Mouse (Mus musculus) CH12.LX (cell line): ENCODE data around the gene Tedc1. TPM values are rescaled to one million over a fixed set of nuclear protein-coding genes. Genes with fewer than 3 reads are reported as not detected.

ENCODE experiments used
- DNase-seq: peaks from one replicate; pipeline ENCODE4 v3.0.0-alpha.2; 2013; ENCODE audit errors: extremely low read depth
- H3K27ac ChIP-seq: 2 replicates; pipeline ENCODE4 v1.5.1; 2012; ENCODE audit warnings: low read depth, mild to moderate bottlenecking, control low read depth, moderate library complexity; ENCODE audit not compliant: insufficient read depth
- H3K27me3 ChIP-seq: replicated peaks from 2 replicates; pipeline ENCODE3; 2012; ENCODE audit warnings: inconsistent platforms
- H3K36me3 ChIP-seq, 2 experiments: replicated peaks in 1 of 2; 2 replicates each; pipeline versions ENCODE3 to v1.6.1; 2012; ENCODE audit warnings: inconsistent platforms in 1 of 2, low read length in 1 of 2, mild to moderate bottlenecking in 1 of 2, mixed read lengths in 1 of 2, moderate library complexity in 1 of 2; ENCODE audit not compliant: control insufficient read depth in 1 of 2, insufficient read depth in 1 of 2
- H3K4me1 ChIP-seq, 2 experiments: 2 replicates each; pipeline ENCODE4 v1.6.1; 2012; ENCODE audit warnings: inconsistent platforms in 1 of 2, moderate library complexity in 1 of 2; ENCODE audit not compliant: insufficient read depth in 2 of 2, control insufficient read depth in 1 of 2
- H3K4me2 ChIP-seq: 2 replicates; pipeline ENCODE4 v1.6.1; 2012; ENCODE audit warnings: low read depth, mild to moderate bottlenecking, control low read depth; ENCODE audit not compliant: poor library complexity, insufficient read depth, severe bottlenecking
- H3K4me3 ChIP-seq, 3 experiments: fragments of 150-350 bp in 1 of 3; sonication (generic) in 1 of 3; replicated peaks in 1 of 3; 2 replicates each; pipeline versions ENCODE3 to v1.5.1; 2011 to 2012; ENCODE audit warnings: low read depth in 2 of 3, low read length in 2 of 3, mild to moderate bottlenecking in 2 of 3, moderate library complexity in 2 of 3, control low read depth in 1 of 3, improper control_type of control experiment in 1 of 3, inconsistent platforms in 1 of 3, mixed read lengths in 1 of 3; ENCODE audit not compliant: poor library complexity in 1 of 3
- H3K79me2 ChIP-seq: replicated peaks from 2 replicates; pipeline ENCODE4 v1.6.1; 2012; ENCODE audit warnings: mild to moderate bottlenecking, moderate library complexity; ENCODE audit not compliant: control insufficient read depth, poor library complexity, insufficient read depth, severe bottlenecking; ENCODE audit errors: extremely low read depth
- H3K9ac ChIP-seq: 2 replicates; pipeline ENCODE4 v1.6.1; 2012; ENCODE audit warnings: low read depth, mild to moderate bottlenecking, control low read depth, moderate library complexity; ENCODE audit not compliant: insufficient read depth
- H3K9me3 ChIP-seq: replicated peaks from 2 replicates; pipeline ENCODE3; 2012; ENCODE audit warnings: low read length, inconsistent platforms, mixed read lengths
- BHLHE40 ChIP-seq: IDR thresholded peaks from 2 replicates; pipeline ENCODE4 v1.6.1; 2011; ENCODE audit warnings: mild to moderate bottlenecking, low read depth, low read length, improper control_type of control experiment
- CHD2 ChIP-seq: IDR thresholded peaks from 2 replicates; pipeline ENCODE4 v1.6.1; 2011; ENCODE audit warnings: low read length, improper control_type of control experiment
- E2F4 ChIP-seq: IDR thresholded peaks from 2 replicates; pipeline ENCODE4 v1.6.1; 2011; ENCODE audit warnings: low read depth, low read length, improper control_type of control experiment; ENCODE audit not compliant: insufficient replicate concordance
- ELF1 ChIP-seq: IDR thresholded peaks from 2 replicates; pipeline ENCODE4 v1.6.1; 2014; ENCODE audit warnings: low read depth, mild to moderate bottlenecking, inconsistent platforms, low read length, improper control_type of control experiment
- EP300 ChIP-seq: IDR thresholded peaks from 2 replicates; pipeline ENCODE4 v1.6.1; 2011; ENCODE audit warnings: low read length, improper control_type of control experiment
- ETS1 ChIP-seq: conservative IDR thresholded peaks from 2 replicates; pipeline ENCODE4 v1.6.1; 2012; ENCODE audit warnings: low read depth, mild to moderate bottlenecking, inconsistent platforms, low read length, improper control_type of control experiment, moderate library complexity
- GABPA ChIP-seq: IDR thresholded peaks from 2 replicates; pipeline ENCODE4 v1.6.1; 2012; ENCODE audit warnings: low read depth, low read length, improper control_type of control experiment, inconsistent platforms; ENCODE audit not compliant: insufficient replicate concordance
- HCFC1 ChIP-seq: IDR thresholded peaks from 2 replicates; pipeline ENCODE4 v1.6.1; 2012; ENCODE audit warnings: low read depth, mild to moderate bottlenecking, inconsistent platforms, low read length, improper control_type of control experiment
- JUND ChIP-seq: conservative IDR thresholded peaks from 2 replicates; pipeline ENCODE4 v1.6.1; 2011; ENCODE audit warnings: low read depth, low read length, improper control_type of control experiment
- KAT2A ChIP-seq: IDR thresholded peaks from 2 replicates; pipeline ENCODE4 v1.6.1; 2012; ENCODE audit warnings: low read length, improper control_type of control experiment, inconsistent platforms; ENCODE audit not compliant: insufficient replicate concordance
- MAFK ChIP-seq: IDR thresholded peaks from 2 replicates; pipeline ENCODE4 v1.6.1; 2011; ENCODE audit warnings: low read length, improper control_type of control experiment; ENCODE audit not compliant: insufficient replicate concordance
- MAX ChIP-seq: IDR thresholded peaks from 2 replicates; pipeline ENCODE4 v1.6.1; 2011; ENCODE audit warnings: low read length, improper control_type of control experiment
- MAZ ChIP-seq: IDR thresholded peaks from 2 replicates; pipeline ENCODE4 v1.6.1; 2012; ENCODE audit warnings: low read depth, mild to moderate bottlenecking, inconsistent platforms, low read length, improper control_type of control experiment, moderate library complexity
- MEF2A ChIP-seq: IDR thresholded peaks from 2 replicates; pipeline ENCODE4 v1.6.1; 2014; ENCODE audit warnings: low read depth, mild to moderate bottlenecking, inconsistent platforms, low read length, improper control_type of control experiment, borderline replicate concordance
- NELFE ChIP-seq: IDR thresholded peaks from 2 replicates; pipeline ENCODE4 v1.6.1; 2011; ENCODE audit warnings: low read depth, low read length, improper control_type of control experiment
- POLR2A ChIP-seq: IDR thresholded peaks from 2 replicates; pipeline ENCODE4 v1.6.1; 2011; ENCODE audit warnings: low read depth, mild to moderate bottlenecking, improper control_type of control experiment, low read length
- POLR2AphosphoS2 ChIP-seq: IDR thresholded peaks from 2 replicates; pipeline ENCODE4 v1.6.1; 2011; ENCODE audit warnings: low read depth, low read length, improper control_type of control experiment
- SIN3A ChIP-seq: IDR thresholded peaks from 2 replicates; pipeline ENCODE4 v1.6.1; 2012; ENCODE audit warnings: low read length, improper control_type of control experiment, inconsistent platforms
- SMC3 ChIP-seq: IDR thresholded peaks from 2 replicates; pipeline ENCODE4 v1.6.1; 2011; ENCODE audit warnings: low read depth, low read length, improper control_type of control experiment
- TCF12 ChIP-seq: IDR thresholded peaks from 2 replicates; pipeline ENCODE4 v1.6.1; 2014; ENCODE audit warnings: low read depth, mild to moderate bottlenecking, inconsistent platforms, low read length, improper control_type of control experiment
- UBTF ChIP-seq: IDR thresholded peaks from 2 replicates; pipeline ENCODE4 v1.6.1; 2012; ENCODE audit warnings: low read depth, mild to moderate bottlenecking, inconsistent platforms, low read length, improper control_type of control experiment, moderate library complexity
- ZC3H11A ChIP-seq: IDR thresholded peaks from 2 replicates; pipeline ENCODE4 v1.6.1; 2012; ENCODE audit warnings: low read depth, mild to moderate bottlenecking, inconsistent platforms, low read length, improper control_type of control experiment
- ZMIZ1 ChIP-seq: IDR thresholded peaks from 2 replicates; pipeline ENCODE4 v1.6.1; 2012; ENCODE audit warnings: low read depth, mild to moderate bottlenecking, inconsistent platforms, low read length, improper control_type of control experiment
- dilution Hi-C: fragments of 300-500 bp; cut with MboI; formaldehyde crosslinking; loops from 2 replicates; pipeline ENCODE4 v1.14.3; 2020; ENCODE audit warnings: low sequenced_read_pairs; ENCODE audit not compliant: extremely low pct_unique_long_range_greater_than_20kb, extremely low pct_ligation_motif_present
- in situ Hi-C: fragments of 300-500 bp; cut with MboI; formaldehyde crosslinking; loops from 3 replicates; pipeline ENCODE4 v1.14.3; 2019; ENCODE audit warnings: low sequenced_read_pairs, low pct_ligation_motif_present, low pct_unique_long_range_greater_than_20kb, mixed read lengths
- polyA plus RNA-seq: library from polyadenylated mRNA; unstranded; fragments of >175 nt; gene quantifications from 2 replicates; pipeline ENCODE4 v1.2.1, GENCODE M21; 2012; ENCODE audit warnings: low read depth; ENCODE audit not compliant: insufficient read length
- total RNA-seq, 2 experiments: library from RNA; depleted of rRNA; stranded (reverse); fragments of 300-350 nt in 1 of 2; fragments of >200 nt in 1 of 2; gene quantifications; 2 replicates each; pipeline ENCODE4 v1.2.3; 2012 to 2014

Tedc1 gene
- total and polyA plus RNA-seq, 3 experiments: 6.4 to 14.0 (median 9.0) TPM

- Histone ChIP-seq H3K27ac (no peak overlapping the region), H3K9ac (no peak overlapping the region), H3K79me2 (no peaks in the 10 kb centered on the region), H3K9me3 (no peaks in the 10 kb centered on the region), H3K4me2 (no peak overlapping the region), H3K4me3 (no peak overlapping the region), H3K36me3 (peaks cover 93 to 100% of the 10 kb centered on the region in 2 experiments), H3K4me1 (no peaks in the 10 kb centered on the region), H3K27me3 (no peaks in the 10 kb centered on the region)
- in situ Hi-C loops: no loop called here
- DNase-seq: no peak
- TF ChIP-seq GABPA (no peak), CHD2 (no peak), MAX (no peak), E2F4 (no peak), MEF2A (no peak), JUND (no peak), SMC3 (no peak), MAFK (no peak), SIN3A (no peak), TCF12 (no peak), POLR2A (no peak), MAZ (no peak), POLR2AphosphoS2 (no peak), KAT2A (no peak), ZMIZ1 (no peak), HCFC1 (no peak), ZC3H11A (no peak), NELFE (no peak), EP300 (no peak), UBTF (no peak)
- TF ChIP-seq, all 38 proteins: peak for 0
- dilution Hi-C loops: no loop called here
Observed at GRCm38 (mm10) chr12:113133260-113133659, 23.0 kb upstream of the Tedc1 start.

- no peak for DNase-seq
- H3K27me3 ChIP-seq: no peaks in the 10 kb centered on the region
- H3K79me2 ChIP-seq: no peaks in the 10 kb centered on the region
- peaks cover 92 to 100% of the 10 kb centered on the region in 2 experiments for H3K36me3 ChIP-seq
- TF ChIP-seq SMC3 (no peak), ELF1 (no peak), ETS1 (no peak), UBTF (no peak), POLR2A (no peak), POLR2AphosphoS2 (no peak), MEF2A (no peak), EP300 (no peak), NELFE (no peak), TCF12 (no peak), BHLHE40 (no peak)
- TF ChIP-seq, all 38 proteins: peak for 0
- dilution Hi-C loops (no loop called here), in situ Hi-C loops (no loop called here)
- Histone ChIP-seq H3K27ac (no peak overlapping the region), H3K9ac (no peak overlapping the region), H3K4me1 (no peaks in the 10 kb centered on the region), H3K4me2 (no peak overlapping the region), H3K9me3 (no peaks in the 10 kb centered on the region), H3K4me3 (no peak overlapping the region)
Observed at GRCm38 (mm10) chr12:113133861-113134403, 22.3 kb upstream of the Tedc1 start.
